In the genomic region with DNA sequence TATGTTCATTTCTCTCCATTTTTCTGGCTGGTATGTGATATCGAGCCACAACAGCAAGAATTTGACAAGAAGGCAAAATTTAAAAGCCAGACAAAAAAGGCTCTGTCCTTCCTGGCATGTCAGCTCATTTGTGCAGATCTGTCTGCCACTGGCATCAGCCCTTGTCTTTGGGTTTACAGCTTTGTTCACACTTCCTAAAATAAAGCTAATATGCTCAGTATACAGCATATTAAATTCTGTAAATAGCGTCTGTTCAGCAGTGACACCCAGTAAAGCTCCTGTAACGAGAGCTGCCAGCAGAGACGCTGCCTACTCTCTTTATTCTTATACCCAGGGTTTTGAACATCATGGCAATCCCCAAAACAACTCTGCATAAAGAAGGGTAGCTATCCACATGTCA, we compare ENCODE assay signal across 27 mouse cellular contexts.
DNase-seq lines count a peak whose midpoint lies in the region; ATAC-seq and TF ChIP-seq lines count a peak whose summit lies in the region.
"Had no signal": no experiment of that assay in that cellular context is flagged by ENCODE, and none has a peak within 500 bp of the region (broad histone marks: within the 10 kb centered on the region; RNA-seq: fewer than 3 reads in every experiment).

No protein-coding gene starts in this region.

- no peaks in the 10 kb centered on the region for H3K9me3 ChIP-seq in forebrain, embryonic 14.5 days (replicated peaks; ENCODE audit: control insufficient read depth, low read length)
- H3K9me3 ChIP-seq in forebrain, embryonic 11.5 days (ENCODE audit: control insufficient read depth, low read length), result no peaks in the 10 kb centered on the region
- no peaks in the 10 kb centered on the region for H3K9me3 ChIP-seq in forebrain, postnatal 0 days (ENCODE audit: low read length)
- H3K9me3 ChIP-seq in forebrain, embryonic 10.5 days, result no peaks in the 10 kb centered on the region
- H3K9me3 ChIP-seq in limb, embryonic 10.5 days (replicated peaks), result no peaks in the 10 kb centered on the region
- H3K9me3 ChIP-seq: embryonic facial prominence, embryonic 10.5 days; embryonic facial prominence, embryonic 13.5 days; hindbrain, embryonic 10.5 days; hindbrain, embryonic 13.5 days; intestine, embryonic 15.5 days had no signal

- H3K4me3 ChIP-seq in forebrain, embryonic 14.5 days (ENCODE audit: low read depth, low read length), result no peak overlapping the region
- H3K4me3 ChIP-seq in forebrain, embryonic 11.5 days (ENCODE audit: low read depth, low read length), result no peak overlapping the region
- no peak overlapping the region for H3K4me3 ChIP-seq in forebrain, postnatal 0 days (ENCODE audit: low read depth, low read length)
- no peak overlapping the region for H3K4me3 ChIP-seq in forebrain, embryonic 10.5 days
- no peak overlapping the region for H3K4me3 ChIP-seq in limb, embryonic 10.5 days
- H3K4me3 ChIP-seq: embryonic facial prominence, embryonic 10.5 days; embryonic facial prominence, embryonic 13.5 days; erythroblast, embryonic 14.5 days; hindbrain, embryonic 10.5 days; hindbrain, embryonic 13.5 days; intestine, embryonic 15.5 days had no signal

- peak; percentile 57; the same call in 1 of the 2 replicates for ATAC-seq in forebrain, embryonic 14.5 days
- no peak for ATAC-seq in forebrain, embryonic 11.5 days (replicated peaks; ENCODE audit: low FRiP score)
- ATAC-seq in forebrain, postnatal 0 days, result peak; percentile 84
- ATAC-seq in megakaryocyte progenitor cell, adult 5-6 weeks (replicated peaks; ENCODE audit: poor library complexity), result no peak
- ATAC-seq: activated CD4-positive, CD25-positive, alpha-beta regulatory T cell, adult 4 months; hindbrain, embryonic 16.5 days; intestine, embryonic 15.5 days had no signal

- peak; percentile 75 for DNase-seq in forebrain, embryonic 14.5 days (ENCODE audit: low spot score)
- no peak for DNase-seq in forebrain, embryonic 11.5 days (ENCODE audit: low spot score)
- peak; percentile 57 for DNase-seq in forebrain, postnatal 0 days
- no peak for DNase-seq in forebrain, embryonic 10.5 days (ENCODE audit: extremely low spot score, low spot score)
- peak; percentile 6 to 18 for DNase-seq in layer of hippocampus, postnatal 14 days (ENCODE audit: low spot score in 2 of 2)
- DNase-seq in layer of hippocampus, postnatal 25 days (ENCODE audit: extremely low spot score in 1 of 2, low spot score in 1 of 2), result no peak
- no peak for DNase-seq in limb, embryonic 10.5 days (ENCODE audit: low spot score)
- DNase-seq: adrenal gland, adult 8-10 months; adrenal gland, postnatal 25 days; cerebellum, adult 11-12 months; cerebellum, adult 8-10 months; cerebellum, postnatal 10 days; cerebellum, postnatal 36 days; embryo, embryonic 11 days; gastrocnemius, adult 2 months; gastrocnemius, postnatal 14 days; heart, postnatal 36 days had no signal

- no peaks in the 10 kb centered on the region for H3K36me3 ChIP-seq in forebrain, embryonic 14.5 days (ENCODE audit: control insufficient read depth, insufficient read depth, low read length)
- no peaks in the 10 kb centered on the region for H3K36me3 ChIP-seq in forebrain, embryonic 11.5 days (ENCODE audit: control insufficient read depth, insufficient read depth, low read length)
- no peaks in the 10 kb centered on the region for H3K36me3 ChIP-seq in forebrain, postnatal 0 days (ENCODE audit: insufficient read depth)
- H3K36me3 ChIP-seq in forebrain, embryonic 10.5 days (replicated peaks), result no peaks in the 10 kb centered on the region
- no peaks in the 10 kb centered on the region for H3K36me3 ChIP-seq in limb, embryonic 10.5 days
- H3K36me3 ChIP-seq: embryonic facial prominence, embryonic 10.5 days; embryonic facial prominence, embryonic 13.5 days; hindbrain, embryonic 10.5 days; hindbrain, embryonic 13.5 days; intestine, embryonic 15.5 days had no signal

- no peak overlapping the region for H3K9ac ChIP-seq in forebrain, embryonic 14.5 days (ENCODE audit: low read length)
- no peak overlapping the region for H3K9ac ChIP-seq in forebrain, embryonic 11.5 days (ENCODE audit: low read length)
- H3K9ac ChIP-seq in forebrain, postnatal 0 days, result no peak overlapping the region
- H3K9ac ChIP-seq: embryonic facial prominence, embryonic 13.5 days; hindbrain, embryonic 13.5 days; intestine, embryonic 15.5 days had no signal

- H3K27ac ChIP-seq in forebrain, embryonic 14.5 days (ENCODE audit: low read depth, low read length), result no peak overlapping the region
- no peak overlapping the region for H3K27ac ChIP-seq in forebrain, embryonic 11.5 days (ENCODE audit: low read depth, low read length)
- H3K27ac ChIP-seq in forebrain, postnatal 0 days (ENCODE audit: low read depth, low read length), result no peak overlapping the region
- H3K27ac ChIP-seq in forebrain, embryonic 10.5 days, result no peak overlapping the region
- H3K27ac ChIP-seq in limb, embryonic 10.5 days, result 0 out of 2 replicates have a peak overlapping the region, but pooled peaks have one; percentile 46
- H3K27ac ChIP-seq: embryonic facial prominence, embryonic 10.5 days; embryonic facial prominence, embryonic 13.5 days; gastrocnemius, adult 2 months; hindbrain, embryonic 10.5 days; hindbrain, embryonic 13.5 days; intestine, embryonic 15.5 days had no signal

- no peak overlapping the region for H3K4me2 ChIP-seq in forebrain, embryonic 14.5 days (ENCODE audit: low read length)
- no peak overlapping the region for H3K4me2 ChIP-seq in forebrain, embryonic 11.5 days (ENCODE audit: low read depth, low read length, severe bottlenecking)
- no peak overlapping the region for H3K4me2 ChIP-seq in forebrain, postnatal 0 days (ENCODE audit: low read depth)
- H3K4me2 ChIP-seq: embryonic facial prominence, embryonic 13.5 days; heart, embryonic 11.5 days; hindbrain, embryonic 13.5 days; intestine, embryonic 15.5 days had no signal

- no peaks in the 10 kb centered on the region for H3K4me1 ChIP-seq in forebrain, embryonic 14.5 days (ENCODE audit: control insufficient read depth, insufficient read depth, low read length)
- H3K4me1 ChIP-seq in forebrain, embryonic 11.5 days (replicated peaks; ENCODE audit: control insufficient read depth, insufficient read depth, low read length), result no peaks in the 10 kb centered on the region
- H3K4me1 ChIP-seq in forebrain, postnatal 0 days (ENCODE audit: insufficient read depth), result no peaks in the 10 kb centered on the region; the same call in 1 of the 2 replicates
- H3K4me1 ChIP-seq in forebrain, embryonic 10.5 days, result peaks cover 7% of the 10 kb centered on the region
- H3K4me1 ChIP-seq in limb, embryonic 10.5 days, result peaks cover 48% of the 10 kb centered on the region
- H3K4me1 ChIP-seq: embryonic facial prominence, embryonic 10.5 days; intestine, embryonic 15.5 days had no signal

- peak; percentile 37 for TF ChIP-seq CTCF in forebrain, postnatal 0 days (IDR thresholded peaks at IDR 0.05; ENCODE audit: low read depth)

- 46% methylated on average over 4 of the region's 4 CpGs for WGBS in forebrain, embryonic 14.5 days
- 84% methylated on average over 4 of the region's 4 CpGs for WGBS in forebrain, embryonic 11.5 days
- WGBS in forebrain, postnatal 0 days, result 30% methylated on average over 4 of the region's 4 CpGs
- 90% methylated on average over 4 of the region's 4 CpGs for WGBS in forebrain, embryonic 10.5 days
- WGBS in limb, embryonic 10.5 days, result 86% methylated on average over 4 of the region's 4 CpGs

- no peaks in the 10 kb centered on the region for H3K27me3 ChIP-seq in forebrain, embryonic 14.5 days (replicated peaks; ENCODE audit: control insufficient read depth, insufficient read depth, low read length)
- H3K27me3 ChIP-seq in forebrain, embryonic 11.5 days (ENCODE audit: control insufficient read depth, insufficient read depth, low read length), result no peaks in the 10 kb centered on the region
- H3K27me3 ChIP-seq in forebrain, postnatal 0 days (ENCODE audit: insufficient read depth, low read length), result no peaks in the 10 kb centered on the region
- no peaks in the 10 kb centered on the region for H3K27me3 ChIP-seq in forebrain, embryonic 10.5 days (ENCODE audit: poor library complexity, severe bottlenecking)
- H3K27me3 ChIP-seq in limb, embryonic 10.5 days (ENCODE audit: low read depth, poor library complexity, severe bottlenecking), result no peaks in the 10 kb centered on the region
- H3K27me3 ChIP-seq: embryonic facial prominence, embryonic 13.5 days; hindbrain, embryonic 13.5 days; intestine, embryonic 15.5 days had no signal

Comparison
In these comparisons a context has a peak if more than half of its experiments do, and no peak if none do; other contexts are left out.
1. ATAC-seq: peak in forebrain, embryonic 14.5 days (single experiment) and forebrain, postnatal 0 days (single experiment); none in forebrain, embryonic 11.5 days (single experiment) and megakaryocyte progenitor cell, adult 5-6 weeks (single experiment).
2. DNase-seq: peak in forebrain, embryonic 14.5 days (single experiment), forebrain, postnatal 0 days (single experiment) and layer of hippocampus, postnatal 14 days (2 of 2); none in forebrain, embryonic 11.5 days (single experiment), forebrain, embryonic 10.5 days (single experiment), layer of hippocampus, postnatal 25 days (0 of 2) and limb, embryonic 10.5 days (single experiment).